16 mouse cellular contexts compared by ENCODE assay signal in the genomic region with DNA sequence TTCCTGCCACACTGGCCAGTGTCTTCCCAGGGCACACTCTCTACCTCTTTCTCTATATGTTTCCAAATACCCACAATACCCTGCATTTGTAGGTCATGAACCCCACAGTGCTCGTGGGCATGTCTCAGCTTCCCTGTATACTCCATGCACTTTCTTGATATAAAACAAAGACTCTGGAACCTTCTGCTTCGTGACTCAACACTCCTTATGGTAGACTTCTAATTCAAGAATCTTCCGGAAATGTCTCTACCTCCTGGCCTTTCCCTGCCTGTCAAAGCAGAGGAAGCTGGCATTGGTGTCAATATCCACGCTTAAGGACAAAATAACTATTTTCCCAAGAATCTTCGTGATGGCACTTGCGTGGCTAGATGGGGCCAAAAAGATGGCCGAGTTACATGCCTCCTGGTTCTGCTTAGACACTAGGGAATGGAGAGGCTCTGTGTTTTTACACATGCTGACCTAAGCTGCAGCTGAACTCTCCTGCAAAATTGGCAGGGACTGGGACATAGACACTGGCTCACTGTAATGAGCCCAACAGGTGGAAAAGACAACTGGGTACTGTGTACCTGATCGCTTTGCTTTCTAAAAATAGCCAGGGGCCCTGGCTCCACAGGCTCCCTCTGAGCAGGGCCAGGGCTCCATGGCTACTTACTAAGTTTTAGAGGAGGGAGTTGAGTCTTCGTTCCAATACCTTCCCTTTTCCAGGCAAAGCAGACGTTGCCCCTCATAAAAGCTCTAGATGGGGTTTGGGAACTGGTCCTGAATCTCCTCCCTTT.
"Had no signal": no experiment of that assay in that cellular context is flagged by ENCODE, and none has a peak within 500 bp of the region (broad histone marks: within the 10 kb centered on the region; RNA-seq: fewer than 3 reads in every experiment).

No protein-coding gene starts in this region.

- H3K27ac ChIP-seq: kidney, postnatal 0 days; limb, embryonic 12.5 days; liver, embryonic 12.5 days; midbrain, embryonic 10.5 days; midbrain, embryonic 15.5 days; neural tube, embryonic 13.5 days; stomach, embryonic 15.5 days had no signal

- ATAC-seq: liver, embryonic 12.5 days had no signal

- H3K4me3 ChIP-seq: limb, embryonic 12.5 days; liver, embryonic 12.5 days; midbrain, embryonic 10.5 days; midbrain, embryonic 15.5 days; neural tube, embryonic 13.5 days; stomach, embryonic 15.5 days had no signal

- H3K36me3 ChIP-seq: limb, embryonic 12.5 days; liver, embryonic 12.5 days; midbrain, embryonic 10.5 days; midbrain, embryonic 15.5 days; neural tube, embryonic 13.5 days; stomach, embryonic 15.5 days had no signal

- H3K9me3 ChIP-seq: limb, embryonic 12.5 days; liver, embryonic 12.5 days; midbrain, embryonic 10.5 days; midbrain, embryonic 15.5 days; neural tube, embryonic 13.5 days; stomach, embryonic 15.5 days had no signal

- H3K9ac ChIP-seq: limb, embryonic 12.5 days; liver, embryonic 12.5 days; lung, embryonic 14.5 days; midbrain, embryonic 15.5 days; neural tube, embryonic 13.5 days; stomach, embryonic 15.5 days had no signal

- H3K27me3 ChIP-seq: limb, embryonic 12.5 days; liver, embryonic 12.5 days; midbrain, embryonic 15.5 days; neural tube, embryonic 13.5 days; stomach, embryonic 15.5 days had no signal

- DNase-seq: kidney, adult 9 months; kidney, postnatal 36 days; lung, embryonic 14.5 days; lung, postnatal 10 days; lung, postnatal 4 days; retina, postnatal 1 day; right cerebral cortex, postnatal 4 days; thymus, adult 2 months; thymus, postnatal 36 days had no signal

- H3K4me2 ChIP-seq: limb, embryonic 12.5 days; liver, embryonic 12.5 days; lung, embryonic 14.5 days; midbrain, embryonic 15.5 days; neural tube, embryonic 13.5 days; stomach, embryonic 15.5 days had no signal

- H3K4me1 ChIP-seq: liver, embryonic 12.5 days had no signal
